Mouse (Mus musculus) v-Abl transformed pro-B cells (cell line): Measurements from ENCODE around the gene Gm10644.

Experiments
- in situ Hi-C, 2 experiments: fragments of 400-800 bp; cut with MboI; formaldehyde crosslinking; loops; one replicate each; pipeline ENCODE4 v1.15.1; 2025; ENCODE audit not compliant: unreplicated experiment in 2 of 2

Gene Gm10644

DNA sequence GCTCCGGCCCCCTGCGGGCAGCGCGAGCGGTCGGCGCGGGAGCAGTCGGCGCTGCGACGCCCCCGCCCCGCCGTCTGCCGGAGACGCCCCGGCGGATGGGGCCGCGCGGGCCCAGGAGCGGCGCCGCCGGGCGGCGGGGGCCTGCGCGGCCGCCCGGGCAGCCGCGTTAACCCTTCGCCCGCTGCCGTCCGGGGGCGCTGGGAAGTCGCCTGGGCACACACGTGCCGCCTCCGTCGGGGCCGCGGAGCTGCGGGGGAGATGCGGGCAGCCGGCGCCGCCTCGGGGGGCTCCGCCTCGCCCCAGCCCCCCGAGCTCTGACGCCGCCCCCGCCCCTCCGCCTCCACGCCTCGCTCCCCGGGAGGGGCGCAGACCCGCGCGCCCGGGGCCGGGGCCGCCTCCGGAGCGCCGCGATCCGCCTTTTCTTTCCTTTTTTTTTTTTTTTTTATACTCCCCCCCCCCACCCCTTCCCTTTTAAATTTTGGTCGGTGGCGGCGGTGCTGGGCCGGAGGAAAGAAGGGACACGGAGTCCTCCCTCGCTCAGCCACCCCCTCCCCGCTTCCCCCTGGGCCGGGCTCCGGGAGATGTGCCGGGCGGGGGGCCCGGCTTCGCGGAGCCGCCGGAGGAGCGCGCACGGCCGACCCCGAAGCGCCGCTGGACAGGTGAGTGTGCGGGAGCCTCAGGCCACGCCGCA is 54.6 kb downstream of the Gm10644 start:
- in situ Hi-C loops: no loop called here

GRCm38 (mm10) chr8:83899363-83900252 is 55.4 kb downstream of the Gm10644 start, which contains the start of gene Adgrl1:
TSS of gene Adgrl1 (plus strand) at chr8:83900105.
- in situ Hi-C loops: loop anchor here (5.0 to 10.0 kb wide), 5 partner anchors 55 to 242 kb away; partner anchors contain the start of genes Asf1b (in 1 of the 2) and Gm10644 (in 1 of the 2)

- in situ Hi-C loops: loop anchor here (5.0 to 10.0 kb wide), 5 partner anchors 56 to 242 kb away; partner anchors contain the start of genes Asf1b (in 1 of the 2) and Gm10644 (in 1 of the 2)
These were observed 56.0 kb downstream of the Gm10644 start for GRCm38 (mm10) chr8:83898985-83899362.

- in situ Hi-C loops: loop anchor here (5.0 to 10.0 kb wide), 5 partner anchors 56 to 241 kb away; partner anchors contain the start of genes Asf1b (in 1 of the 2) and Gm10644 (in 1 of the 2)
These were observed 56.5 kb downstream of the Gm10644 start for GRCm38 (mm10) chr8:83898456-83898855.

GRCm38 (mm10) chr8:83897211-83897610 is 57.8 kb downstream of the Gm10644 start:
- in situ Hi-C loops: loop anchor here (5.0 to 10.0 kb wide), 5 partner anchors 58 to 240 kb away; partner anchors contain the start of genes Asf1b (in 1 of the 2) and Gm10644 (in 1 of the 2)

GRCm38 (mm10) chr8:83896461-83896860 is 58.5 kb downstream of the Gm10644 start:
- in situ Hi-C loops: loop anchor here (5.0 to 10.0 kb wide), 5 partner anchors 58 to 239 kb away; partner anchors contain the start of genes Asf1b (in 1 of the 2) and Gm10644 (in 1 of the 2)

GRCm38 (mm10) chr8:83895894-83896293 is 59.1 kb downstream of the Gm10644 start:
- in situ Hi-C loops: loop anchor here (5.0 to 10.0 kb wide), 5 partner anchors 59 to 239 kb away; partner anchors contain the start of genes Asf1b (in 1 of the 2) and Gm10644 (in 1 of the 2)

DNA sequence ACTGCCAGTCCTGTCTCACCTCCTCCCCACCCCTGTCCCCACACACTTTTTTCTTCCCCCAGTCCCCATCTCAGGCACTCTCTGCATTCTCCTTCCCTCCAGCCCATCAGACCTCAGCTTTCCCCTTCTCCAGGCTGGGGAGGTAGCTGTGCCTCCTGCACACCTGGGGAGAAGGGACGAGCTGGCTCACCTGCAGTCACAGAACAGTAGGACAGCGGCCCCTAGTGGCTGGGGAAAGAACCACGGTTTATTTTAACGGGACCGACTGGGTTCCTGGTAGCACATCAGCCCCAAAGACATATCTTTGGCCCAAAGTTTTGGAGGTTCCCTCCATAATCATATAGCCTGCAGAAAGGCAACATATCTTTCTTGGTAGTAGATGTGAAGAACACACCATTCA is 61.1 kb downstream of the Gm10644 start:
- in situ Hi-C loops: loop anchor here in 1 of 2 experiments (5.0 to 10.0 kb wide), 2 partner anchors 61 to 112 kb away; partner anchors contain the start of genes Asf1b and Gm10644

- in situ Hi-C loops: loop anchor here in 1 of 2 experiments (5.0 to 10.0 kb wide), 2 partner anchors 63 to 110 kb away; partner anchors contain the start of genes Asf1b and Gm10644
These were observed 62.9 kb downstream of the Gm10644 start for GRCm38 (mm10) chr8:83892061-83892460.

GRCm38 (mm10) chr8:83888409-83888808 is 66.6 kb downstream of the Gm10644 start:
- in situ Hi-C loops: no loop called here
